Mouse (Mus musculus) liver, postnatal 0 days (tissue): ENCODE measurements around the gene Irak3.

Experiments
- CTCF ChIP-seq: sonication (generic); IDR thresholded peaks from 2 replicates; pipeline ENCODE4 v1.5.1; 2016; ENCODE audit warnings: antibody characterized with exemption, low read depth
- EP300 ChIP-seq: IDR thresholded peaks from 2 replicates; pipeline ENCODE4 v1.6.1; 2016; ENCODE audit warnings: antibody characterized with exemption, low read depth, mild to moderate bottlenecking

DNA sequence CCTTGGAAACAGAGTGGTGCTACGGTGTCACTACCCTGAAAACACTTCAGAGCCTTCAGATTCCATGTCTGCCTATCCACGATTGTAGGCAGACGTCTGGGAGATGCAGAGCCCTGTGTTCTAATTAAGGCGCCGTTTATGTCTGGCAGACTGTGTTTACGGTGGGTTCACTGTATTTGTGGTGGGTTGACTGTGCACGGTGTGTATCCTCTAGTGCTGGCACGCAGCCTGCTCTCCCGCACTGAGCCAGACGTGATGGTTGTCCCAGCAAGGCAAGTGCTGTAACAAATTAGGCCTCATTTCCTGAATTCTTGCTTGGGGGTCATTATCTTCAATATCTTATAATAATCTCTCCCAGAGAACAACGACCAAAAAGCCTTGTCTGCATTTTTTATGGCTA is 68.2 kb downstream of the Irak3 start:
- TF ChIP-seq EP300 = no peak
- TF ChIP-seq CTCF = no peak
